Mouse (Mus musculus): ENCODE measurements around the gene Ctnnd1. TPM values are rescaled to one million over a fixed set of nuclear protein-coding genes. Genes with fewer than 3 reads are reported as not detected.
"Not testable (repeated sequence)": the region's sequence is repeated elsewhere in the genome, so short reads cannot be mapped to it uniquely, and the experiment has no call there.

Gene Ctnnd1
- 18.6 and 20.5 TPM in 2 replicates for polyA plus RNA-seq (2016; fragmentation: Nextera tagmentation; extraction: Ambion mirVana)

DNA sequence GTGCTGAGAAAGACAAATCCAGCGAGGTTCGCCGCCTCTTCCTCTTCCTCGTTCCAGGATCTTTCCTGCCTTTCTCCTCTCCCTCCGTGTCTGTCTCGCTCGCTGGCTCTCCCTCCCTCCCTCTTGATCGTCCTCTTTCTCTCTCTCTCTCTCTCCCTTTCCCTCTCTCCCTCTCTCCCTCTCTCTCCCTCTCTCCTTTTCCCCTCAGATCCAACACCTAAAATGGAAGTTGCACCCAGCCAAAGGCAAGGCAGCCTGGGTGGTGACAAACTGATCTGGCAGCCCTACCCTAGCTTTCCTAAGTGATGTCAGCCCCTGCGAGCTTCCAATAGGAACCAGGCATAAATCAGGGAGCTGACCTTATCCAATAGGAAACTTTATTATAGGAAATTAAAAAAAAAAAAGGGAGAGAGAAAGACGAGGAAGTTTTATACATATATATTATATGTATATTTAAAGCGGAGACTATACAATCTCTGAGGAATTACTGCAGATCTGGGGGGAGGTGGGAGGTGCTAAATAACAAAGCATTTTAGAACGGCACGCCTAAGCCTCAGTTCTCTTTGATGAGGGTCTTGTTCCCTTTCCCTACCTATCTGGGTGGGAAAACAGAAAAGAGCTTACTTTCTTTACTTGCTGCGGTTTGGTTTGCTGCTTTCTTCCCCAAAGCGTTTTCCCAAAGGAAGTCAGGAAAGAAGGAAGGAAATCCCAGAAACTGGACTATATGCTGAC is at the start of gene Ctnnd1:
TSS of gene Ctnnd1 (minus strand) at position 302 of the 732 bp plus-strand sequence.
- ATAC-seq: peak; percentile 86
- H3K27me3 ChIP-seq (replicated peaks): no peaks in the 10 kb centered on the region
- peaks cover 29% of the 10 kb centered on the region for H3K4me1 ChIP-seq
- H3K36me3 ChIP-seq: 0 out of 2 replicates have a peak, but pooled peaks cover 4% of the 10 kb centered on the region
- peak within 1 kb of the TSS; percentile 86 for H3K27ac ChIP-seq
- peak within 1 kb of the TSS; percentile 83 for H3K9ac ChIP-seq
- peak within 1 kb of the TSS; percentile 74 for H3K4me2 ChIP-seq
- peak within 1 kb of the TSS; percentile 63 for H3K4me3 ChIP-seq
- no peaks in the 10 kb centered on the region for H3K9me3 ChIP-seq (replicated peaks)
- WGBS (ENCODE audit: insufficient replicate concordance): 0% methylated on average over 15 of the region's 15 CpGs

GRCm38 (mm10) chr2:84695007-84695695 is 44.6 kb upstream of the Ctnnd1 start:
- 80% methylated on average over 5 of the region's 5 CpGs for WGBS (ENCODE audit: insufficient replicate concordance)
- ATAC-seq: no peak
- Histone ChIP-seq H3K36me3 (peaks cover 91% of the 10 kb centered on the region), H3K4me1 (no peaks in the 10 kb centered on the region), H3K9ac (no peak overlapping the region), H3K9me3 (replicated peaks) (no peaks in the 10 kb centered on the region), H3K4me2 (no peak overlapping the region), H3K27ac (no peak overlapping the region), H3K27me3 (replicated peaks) (no peaks in the 10 kb centered on the region), H3K4me3 (no peak overlapping the region)

DNA sequence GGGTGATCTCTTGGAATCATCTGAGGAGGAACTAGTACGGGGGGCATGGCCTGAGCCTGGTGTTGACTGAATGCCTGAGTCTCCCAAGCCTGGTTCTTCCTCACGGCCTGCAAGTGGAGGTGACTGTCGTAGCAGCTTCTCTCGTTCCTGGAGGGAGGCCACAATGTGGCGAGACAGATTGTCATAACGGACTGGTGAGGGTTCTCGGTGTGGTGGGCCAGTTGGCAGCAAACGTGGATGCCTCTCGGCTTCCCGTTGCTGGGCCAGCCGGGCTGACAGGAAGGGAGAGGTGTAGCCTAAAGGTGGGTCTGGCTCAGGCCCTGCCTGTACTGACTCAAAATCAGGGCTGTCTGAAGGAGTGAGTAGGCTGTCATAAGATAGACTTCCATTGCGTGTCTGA is 39.5 kb upstream of the Ctnnd1 start:
- peaks cover 13% of the 10 kb centered on the region for H3K4me1 ChIP-seq

GRCm38 (mm10) chr2:84688080-84688844 is 37.7 kb upstream of the Ctnnd1 start:
- peaks cover 91% of the 10 kb centered on the region for H3K36me3 ChIP-seq
- no peak overlapping the region for H3K4me2 ChIP-seq
- no peak overlapping the region for H3K9ac ChIP-seq
- no peaks in the 10 kb centered on the region for H3K27me3 ChIP-seq (replicated peaks)
- no peaks in the 10 kb centered on the region for H3K9me3 ChIP-seq (replicated peaks)
- H3K4me3 ChIP-seq: no peak overlapping the region
- peaks cover 24% of the 10 kb centered on the region for H3K4me1 ChIP-seq
- 50% methylated on average over 2 of the region's 2 CpGs for WGBS (ENCODE audit: insufficient replicate concordance)
- ATAC-seq: no peak; the same call in 1 of the 2 replicates
- peak overlapping the region; percentile 43; the same call in 1 of the 2 replicates for H3K27ac ChIP-seq

More for the DNA sequence above, 39.5 kb upstream of the Ctnnd1 start:
- Histone ChIP-seq H3K27me3 (replicated peaks) (no peaks in the 10 kb centered on the region), H3K36me3 (peaks cover 96% of the 10 kb centered on the region), H3K4me2 (no peak overlapping the region), H3K4me3 (no peak overlapping the region), H3K9ac (no peak overlapping the region), H3K9me3 (replicated peaks) (no peaks in the 10 kb centered on the region), H3K27ac (no peak overlapping the region)
- 81% methylated on average over 12 of the region's 12 CpGs for WGBS (ENCODE audit: insufficient replicate concordance)
- ATAC-seq: peak; percentile 35

DNA sequence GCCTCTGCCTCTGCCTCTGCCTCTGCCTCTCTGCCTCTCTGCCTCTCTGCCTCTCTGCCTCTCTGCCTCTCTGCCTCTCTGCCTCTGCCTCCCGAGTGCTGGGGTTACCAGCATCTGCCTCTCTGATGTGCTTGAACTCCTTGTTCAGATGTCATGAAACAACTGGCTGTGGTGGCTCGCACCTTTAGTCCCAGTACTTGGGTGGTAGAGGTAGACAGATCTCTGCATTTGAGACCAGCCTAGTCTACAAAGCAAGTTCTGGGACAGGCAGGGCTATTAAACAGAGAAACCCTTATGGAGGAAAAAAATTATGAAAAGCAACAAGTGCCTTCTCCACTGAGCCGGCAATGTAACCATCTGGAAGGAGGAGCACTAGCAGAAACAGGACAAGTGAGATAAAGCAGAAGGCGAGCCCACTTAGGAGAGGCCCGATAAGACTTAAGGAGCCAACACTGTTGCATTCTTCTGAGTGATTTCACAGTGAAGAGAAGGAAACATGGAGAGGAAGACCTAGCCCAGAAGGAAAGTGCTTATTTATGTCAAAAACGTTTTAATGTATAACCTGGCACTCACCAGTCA is 32.1 kb upstream of the Ctnnd1 start:
- Histone ChIP-seq H3K4me1 (peaks cover 47% of the 10 kb centered on the region), H3K4me2 (peak overlapping the region; percentile 71), H3K4me3 (peak overlapping the region; percentile 43), H3K27me3 (replicated peaks) (no peaks in the 10 kb centered on the region), H3K9ac (peak overlapping the region; percentile 74), H3K36me3 (peaks cover 54% of the 10 kb centered on the region), H3K27ac (peak overlapping the region; percentile 99), H3K9me3 (replicated peaks) (no peaks in the 10 kb centered on the region)
- 24% methylated on average over 6 of the region's 6 CpGs for WGBS (ENCODE audit: insufficient replicate concordance)
- ATAC-seq: peak; percentile 64

DNA sequence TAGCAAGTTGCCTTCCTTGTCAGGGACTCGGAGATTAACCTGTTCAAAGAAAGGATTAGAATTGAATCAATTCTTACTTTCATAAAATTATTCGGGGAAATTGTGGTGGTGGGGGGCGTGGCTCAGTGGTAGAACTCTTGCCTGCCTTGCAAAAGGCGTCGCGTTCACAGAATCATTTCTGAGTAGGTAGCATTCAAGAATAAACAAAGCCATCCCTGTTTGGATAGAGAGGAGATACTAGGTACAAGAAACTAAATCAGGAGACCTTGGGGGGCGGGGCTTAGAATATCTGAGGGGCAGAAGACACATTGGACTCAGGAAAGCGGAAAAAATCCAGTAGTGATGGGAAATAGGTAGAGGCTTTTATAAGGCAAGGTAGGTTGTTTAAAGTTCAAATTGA is 28.5 kb upstream of the Ctnnd1 start, which contains the start of gene Tmx2:
TSS of gene Tmx2 (minus strand) at position 125 of the 400 bp plus-strand sequence.
- peak within 1 kb of the TSS; percentile 88 for H3K27ac ChIP-seq
- ATAC-seq: no peak
- peaks cover 61% of the 10 kb centered on the region for H3K4me1 ChIP-seq
- H3K27me3 ChIP-seq (replicated peaks): no peaks in the 10 kb centered on the region
- H3K36me3 ChIP-seq: peaks cover 42% of the 10 kb centered on the region
- H3K9me3 ChIP-seq (replicated peaks): no peaks in the 10 kb centered on the region
- H3K9ac ChIP-seq: peak within 1 kb of the TSS; percentile 87
- H3K4me3 ChIP-seq: peak within 1 kb of the TSS; percentile 96
- 10% methylated on average over 8 of the region's 8 CpGs for WGBS (ENCODE audit: insufficient replicate concordance)
- peak within 1 kb of the TSS; percentile 86 for H3K4me2 ChIP-seq

DNA sequence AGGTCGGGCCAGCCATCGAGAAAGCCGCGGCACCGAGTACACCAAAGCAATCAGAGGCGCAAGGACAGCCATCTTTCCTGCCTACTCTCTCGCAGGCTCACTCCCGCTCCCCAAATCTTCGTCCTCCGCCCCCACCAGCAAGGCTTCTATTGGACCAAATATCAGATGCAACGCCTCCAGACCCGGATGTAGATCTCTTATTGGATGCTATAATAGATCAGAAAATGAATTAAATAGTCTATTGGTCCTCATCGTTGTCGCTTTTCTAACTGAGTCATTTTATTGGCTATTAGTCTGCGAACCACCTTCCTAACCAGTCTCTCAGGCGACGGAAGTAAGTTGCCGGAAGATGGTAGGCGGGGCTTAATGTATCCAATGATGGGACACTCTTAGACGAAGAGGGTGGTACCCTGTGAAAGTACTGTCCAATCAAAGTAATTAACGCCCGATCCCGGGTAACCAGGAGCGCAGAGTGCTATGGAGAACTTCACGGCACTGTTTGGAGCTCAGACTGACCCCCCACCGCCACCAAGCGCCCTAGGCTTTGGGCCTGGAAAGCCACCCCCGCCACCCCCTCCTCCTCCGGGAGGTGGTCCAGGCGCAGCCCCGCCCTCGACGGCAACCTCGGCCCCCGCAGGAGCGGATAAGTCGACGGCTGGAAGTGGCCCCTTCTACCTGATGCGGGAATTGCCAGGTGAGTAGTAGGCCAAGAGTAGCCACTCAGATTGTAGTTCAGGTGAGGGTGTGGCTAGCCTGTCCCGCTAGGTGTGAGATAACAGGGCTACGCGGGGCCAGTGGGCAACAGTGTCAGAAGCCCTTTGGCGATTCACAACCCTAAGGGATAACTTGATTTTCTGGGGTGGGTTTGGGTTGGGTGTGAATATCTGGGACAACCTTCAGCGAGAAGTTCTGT is 27.7 kb upstream of the Ctnnd1 start, which contains the start of the genes Gm28635 and Med19:
TSS of gene Gm28635 (minus strand) at position 74 of the 913 bp plus-strand sequence.
TSS of gene Med19 (plus strand) at position 435 of the 913 bp plus-strand sequence.
- Histone ChIP-seq H3K9ac (peak within 1 kb of the TSS; percentile 87), H3K27ac (peak within 1 kb of the TSS; percentile 88), H3K36me3 (peaks cover 49% of the 10 kb centered on the region), H3K9me3 (replicated peaks) (no peaks in the 10 kb centered on the region), H3K27me3 (replicated peaks) (no peaks in the 10 kb centered on the region), H3K4me3 (peak within 1 kb of the TSS; percentile 96), H3K4me2 (peak within 1 kb of the TSS; percentile 86), H3K4me1 (peaks cover 53% of the 10 kb centered on the region)
- WGBS (ENCODE audit: insufficient replicate concordance): 1% methylated on average over 44 of the region's 44 CpGs
- ATAC-seq: peak; percentile 95

GRCm38 (mm10) chr2:84677270-84677967 is 26.9 kb upstream of the Ctnnd1 start:
- ATAC-seq: peak; percentile 50

DNA sequence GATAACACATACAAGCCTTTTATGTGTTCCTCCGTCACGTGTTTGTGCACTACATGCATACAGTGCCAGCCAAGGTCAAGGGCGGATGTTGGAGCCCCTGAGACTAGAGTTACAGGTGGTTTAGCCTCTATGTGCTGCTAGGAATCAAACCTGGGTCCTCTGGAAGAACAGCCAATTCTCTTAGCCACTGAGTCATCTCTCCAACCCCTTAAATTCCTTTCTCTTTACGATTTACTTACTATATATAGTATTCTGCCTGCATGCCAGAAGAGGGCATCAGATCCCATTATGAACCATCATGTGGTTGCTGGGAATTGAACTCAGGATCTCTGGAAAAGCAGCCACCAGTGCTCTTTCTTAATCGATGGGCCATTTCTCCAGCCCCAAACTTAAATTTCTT is 21.0 kb upstream of the Ctnnd1 start:
- peak overlapping the region; percentile 87 for H3K4me2 ChIP-seq
- WGBS (ENCODE audit: insufficient replicate concordance): 76% methylated on average over 4 of the region's 5 CpGs

More at GRCm38 (mm10) chr2:84677270-84677967, 26.9 kb upstream of the Ctnnd1 start:
- Histone ChIP-seq H3K4me1 (peaks cover 46% of the 10 kb centered on the region), H3K9me3 (replicated peaks) (no peaks in the 10 kb centered on the region), H3K27me3 (replicated peaks) (no peaks in the 10 kb centered on the region), H3K27ac (peak overlapping the region; percentile 63), H3K9ac (peak overlapping the region; percentile 72), H3K4me3 (peak overlapping the region; percentile 75), H3K36me3 (peaks cover 58% of the 10 kb centered on the region), H3K4me2 (peak overlapping the region; percentile 77)
- 8% methylated on average over 22 of the region's 22 CpGs for WGBS (ENCODE audit: insufficient replicate concordance)

DNA sequence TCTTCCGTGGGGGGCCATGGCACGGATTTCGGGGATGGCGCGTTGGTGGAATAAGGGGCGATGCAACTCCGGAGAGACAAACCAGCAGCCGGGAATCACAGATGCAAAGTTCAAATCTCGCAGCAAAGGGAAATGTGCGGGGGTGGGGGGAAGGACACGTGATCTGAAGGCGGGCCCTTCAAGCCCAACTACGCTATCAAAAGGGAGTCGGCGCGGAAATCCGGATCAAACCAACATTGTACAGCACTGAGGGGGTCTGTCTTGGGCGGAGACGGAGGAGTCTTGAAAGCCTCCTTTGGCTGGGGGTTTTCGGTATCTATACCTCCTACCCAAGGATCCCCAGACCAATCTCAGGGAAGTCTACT is 20.0 kb upstream of the Ctnnd1 start, which contains the start of gene Selenoh:
TSS of gene Selenoh (minus strand) at position 202 of the 365 bp plus-strand sequence.
- H3K9ac ChIP-seq: peak within 1 kb of the TSS; percentile 88
- peak within 1 kb of the TSS; percentile 86 for H3K27ac ChIP-seq
- peak within 1 kb of the TSS; percentile 93 for H3K4me3 ChIP-seq
- H3K36me3 ChIP-seq: peaks cover 50% of the 10 kb centered on the region
- peak; percentile 93 for ATAC-seq
- WGBS (ENCODE audit: insufficient replicate concordance): under 1% methylated on average over 20 of the region's 20 CpGs
- H3K4me2 ChIP-seq: peak within 1 kb of the TSS; percentile 87
- peaks cover 28% of the 10 kb centered on the region for H3K4me1 ChIP-seq
- no peaks in the 10 kb centered on the region for H3K27me3 ChIP-seq (replicated peaks)
- H3K9me3 ChIP-seq (replicated peaks): no peaks in the 10 kb centered on the region

More for the DNA sequence above, 21.0 kb upstream of the Ctnnd1 start:
- H3K27ac ChIP-seq; H3K9me3 ChIP-seq (replicated peaks); ATAC-seq; H3K9ac ChIP-seq; H3K27me3 ChIP-seq (replicated peaks): not testable (repeated sequence)
- Histone ChIP-seq H3K4me1 (peaks cover 34% of the 10 kb centered on the region), H3K36me3 (peaks cover 60% of the 10 kb centered on the region), H3K4me3 (peak overlapping the region; percentile 93; the same call in 1 of the 2 replicates)
